ENCODE assay signal across 8 mouse cellular contexts in the genomic region with DNA sequence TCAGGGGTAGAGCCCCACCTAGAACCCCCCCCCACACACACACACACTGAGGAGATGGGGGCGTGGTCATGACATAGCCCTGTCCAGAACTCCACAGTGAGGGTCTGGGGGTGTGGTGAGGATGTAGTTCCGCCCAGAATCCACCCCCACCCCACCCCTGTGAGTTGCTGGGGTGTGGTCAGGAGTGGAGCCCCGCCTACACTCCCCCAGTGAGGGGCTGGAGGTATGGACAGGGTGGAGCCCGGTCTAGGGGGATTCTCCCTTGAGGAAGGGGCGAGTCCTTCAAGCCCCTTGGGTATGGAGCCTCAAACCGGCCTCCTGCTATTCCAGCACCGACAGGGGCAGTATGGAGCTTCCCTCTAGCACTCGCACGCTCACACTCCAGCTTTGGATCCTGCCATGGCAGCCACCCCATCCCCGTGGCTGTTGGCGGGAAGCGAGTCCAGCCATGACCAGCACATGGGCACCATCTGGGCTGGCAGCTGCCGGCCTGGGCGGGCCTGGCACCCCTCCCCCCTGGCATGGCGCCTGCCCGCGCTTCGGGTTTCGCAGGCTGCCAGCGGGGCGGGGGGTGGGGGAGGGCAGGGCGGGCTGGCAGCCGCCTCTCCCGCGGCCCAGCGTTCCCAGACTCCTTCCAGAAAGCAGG. TPM values are rescaled to one million over a fixed set of nuclear protein-coding genes. Genes with fewer than 3 reads are reported as not detected.
DNase-seq lines count a peak whose midpoint lies in the region; ATAC-seq lines count a peak whose summit lies in the region.

No protein-coding gene starts in this region.

- H3K36me3 ChIP-seq in hindbrain, embryonic 15.5 days = no peaks in the 10 kb centered on the region

- H3K27me3 ChIP-seq in hindbrain, embryonic 15.5 days = no peaks in the 10 kb centered on the region

- ATAC-seq in hindbrain, embryonic 15.5 days (ENCODE audit: low FRiP score, low read depth) = peak; percentile 76
- no peak for ATAC-seq in CD4-positive, CD25-positive, alpha-beta regulatory T cell, adult 4 months

- no peaks in the 10 kb centered on the region for H3K9me3 ChIP-seq in hindbrain, embryonic 15.5 days

- H3K27ac ChIP-seq in hindbrain, embryonic 15.5 days (replicated peaks) = peak overlapping the region; percentile 71

- peaks cover 68% of the 10 kb centered on the region for H3K4me1 ChIP-seq in hindbrain, embryonic 15.5 days (replicated peaks)

- H3K4me2 ChIP-seq in hindbrain, embryonic 15.5 days = peak overlapping the region; percentile 49

- H3K9ac ChIP-seq in hindbrain, embryonic 15.5 days = peak overlapping the region; percentile 2; the same call in 1 of the 2 replicates

- H3K4me3 ChIP-seq in hindbrain, embryonic 15.5 days = peak overlapping the region; percentile 20

- DNase-seq in adrenal gland, adult 2 months = peak; percentile 88
- DNase-seq in embryo, embryonic 10 days (ENCODE audit: low spot score) = peak; percentile 86
- DNase-seq in gastrocnemius, adult 8-10 months (ENCODE audit: low spot score in 2 of 2) = peak; percentile 91 to 95
- peak; percentile 88 to 92 for DNase-seq in left cerebral cortex, adult 18-20 months (ENCODE audit: low spot score in 2 of 2)
- peak; percentile 83 for DNase-seq in lung, postnatal 36 days
- DNase-seq in right cerebral cortex, adult 18-20 months = peak; percentile 92

- 2% methylated on average over 26 of the region's 26 CpGs for WGBS in hindbrain, embryonic 15.5 days

RNA-seq across cellular contexts. Expression of a gene that starts 23.9 kb away (rescaled TPM):
- 1 to 10 TPM; 1.4 to 1.6 TPM for total RNA-seq in adrenal gland, adult 2 months (2021)
- polyA plus RNA-seq in adrenal gland, adult 2 months (2012; rRNA removed) = 4.5 and 5.4 TPM in 2 replicates
- not detected for total RNA-seq in gastrocnemius, adult 8-10 months (2022)
- polyA plus RNA-seq in hindbrain, embryonic 15.5 days (2015; fragmentation: Nextera tagmentation; extraction: Ambion mirVana) = 1.4 and 1.8 TPM in 2 replicates
- 1 to 10 TPM; 1.1 to 1.2 TPM for total RNA-seq in left cerebral cortex, adult 18-20 months (2021)
- polyA plus RNA-seq in CD4-positive, CD25-positive, alpha-beta regulatory T cell, adult 4 months (2017; shearing (Covaris generic)) = 10 to 100 TPM in 1 of 2 experiments, 1 to 10 TPM in 1; 9.0 to 10.8 TPM

RNA-seq across cellular contexts. Expression of a gene that starts 27.9 kb away (rescaled TPM):
- 1 to 10 TPM in 1 of 2 experiments, not detected in 1; 1.4 TPM for total RNA-seq in adrenal gland, adult 2 months (2021)
- 2.5 and 4.4 TPM in 2 replicates for polyA plus RNA-seq in adrenal gland, adult 2 months (2012; rRNA removed)
- total RNA-seq in gastrocnemius, adult 8-10 months (2022) = 1 to 10 TPM in 2 of 4 experiments, under 1 TPM in 1, not detected in 1; 0.43 to 1.1 (median 1.1) TPM
- 2.1 and 2.7 TPM in 2 replicates for polyA plus RNA-seq in hindbrain, embryonic 15.5 days (2015; fragmentation: Nextera tagmentation; extraction: Ambion mirVana)
- 1 to 10 TPM; 2.7 to 2.8 TPM for total RNA-seq in left cerebral cortex, adult 18-20 months (2021)
- polyA plus RNA-seq in CD4-positive, CD25-positive, alpha-beta regulatory T cell, adult 4 months (2017; shearing (Covaris generic)) = 1 to 10 TPM in 1 of 2 experiments, under 1 TPM in 1; 0.71 to 2.3 TPM

RNA-seq across cellular contexts. Expression of a gene that starts 32.4 kb away (rescaled TPM):
- total RNA-seq in adrenal gland, adult 2 months (2021) = 1 to 10 TPM; 1.8 to 2.5 TPM
- polyA plus RNA-seq in adrenal gland, adult 2 months (2012; rRNA removed) = 2.9 and 6.7 TPM in 2 replicates
- 1 to 10 TPM in 2 of 4 experiments, under 1 TPM in 2; 0.59 to 1.8 (median 1.1) TPM for total RNA-seq in gastrocnemius, adult 8-10 months (2022)
- polyA plus RNA-seq in hindbrain, embryonic 15.5 days (2015; fragmentation: Nextera tagmentation; extraction: Ambion mirVana) = 6.2 and 6.6 TPM in 2 replicates
- total RNA-seq in left cerebral cortex, adult 18-20 months (2021) = 1 to 10 TPM; 3.1 to 3.8 TPM
- 1 to 10 TPM; 2.2 to 3.7 TPM for polyA plus RNA-seq in CD4-positive, CD25-positive, alpha-beta regulatory T cell, adult 4 months (2017; shearing (Covaris generic))

RNA-seq across cellular contexts. Expression of a gene that starts 32.5 kb away (rescaled TPM):
- total RNA-seq in adrenal gland, adult 2 months (2021) = 10 to 100 TPM; 39.6 to 54.3 TPM
- 125 and 132 TPM in 2 replicates for polyA plus RNA-seq in adrenal gland, adult 2 months (2012; rRNA removed)
- 10 to 100 TPM; 46.5 to 50.1 (median 47.4) TPM for total RNA-seq in gastrocnemius, adult 8-10 months (2022)
- polyA plus RNA-seq in hindbrain, embryonic 15.5 days (2015; fragmentation: Nextera tagmentation; extraction: Ambion mirVana) = 92.2 and 94.0 TPM in 2 replicates
- total RNA-seq in left cerebral cortex, adult 18-20 months (2021) = 10 to 100 TPM; 87.4 to 97.6 TPM
- 10 to 100 TPM in 1 of 2 experiments, 1 to 10 TPM in 1; 9.4 to 13.9 TPM for polyA plus RNA-seq in CD4-positive, CD25-positive, alpha-beta regulatory T cell, adult 4 months (2017; shearing (Covaris generic))

RNA-seq across cellular contexts. Expression of a gene that starts 38.4 kb away (rescaled TPM):
- 10 to 100 TPM; 40.7 to 45.0 TPM for total RNA-seq in adrenal gland, adult 2 months (2021)
- polyA plus RNA-seq in adrenal gland, adult 2 months (2012; rRNA removed) = 95.6 and 103 TPM in 2 replicates
- total RNA-seq in gastrocnemius, adult 8-10 months (2022) = 10 to 100 TPM; 14.8 to 18.5 (median 16.6) TPM
- 147 and 152 TPM in 2 replicates for polyA plus RNA-seq in hindbrain, embryonic 15.5 days (2015; fragmentation: Nextera tagmentation; extraction: Ambion mirVana)
- 10 to 100 TPM; 71.1 to 72.1 TPM for total RNA-seq in left cerebral cortex, adult 18-20 months (2021)
- 10 to 100 TPM; 12.3 to 16.4 TPM for polyA plus RNA-seq in CD4-positive, CD25-positive, alpha-beta regulatory T cell, adult 4 months (2017; shearing (Covaris generic))
